Mouse (Mus musculus): ENCODE results near the gene Mlec.
"Not testable (repeated sequence)": the region's sequence is repeated elsewhere in the genome, so short reads cannot be mapped to it uniquely, and the experiment has no call there.

The Mlec gene

GRCm38 (mm10) chr5:115149675-115150459 lies 8.1 kb downstream of the Mlec start:
- no peak for DNase-seq

- DNase-seq, result not testable (repeated sequence)
Observed at GRCm38 (mm10) chr5:115148872-115149271, 9.1 kb downstream of the Mlec start.

- no peak for DNase-seq
Observed at GRCm38 (mm10) chr5:115148378-115148777, 9.6 kb downstream of the Mlec start.

GRCm38 (mm10) chr5:115147388-115147787 lies 10.6 kb downstream of the Mlec start:
- no peak for DNase-seq

GRCm38 (mm10) chr5:115146747-115147130 lies 11.2 kb downstream of the Mlec start:
- no peak for DNase-seq

GRCm38 (mm10) chr5:115145976-115146746 lies 11.8 kb downstream of the Mlec start:
- DNase-seq, result no peak

GRCm38 (mm10) chr5:115145253-115145968 lies 12.6 kb downstream of the Mlec start:
- no peak for DNase-seq

GRCm38 (mm10) chr5:115144471-115144870 lies 13.5 kb downstream of the Mlec start:
- no peak for DNase-seq

GRCm38 (mm10) chr5:115143552-115143951 lies 14.4 kb downstream of the Mlec start:
- peak; percentile 50 for DNase-seq

- no peak for DNase-seq
Observed at GRCm38 (mm10) chr5:115142166-115142697, 15.7 kb downstream of the Mlec start.

- DNase-seq, result no peak
Observed at GRCm38 (mm10) chr5:115140726-115141125, 17.3 kb downstream of the Mlec start.

GRCm38 (mm10) chr5:115139124-115139523 lies 18.9 kb downstream of the Mlec start:
- DNase-seq, result no peak

- peak; percentile 90 for DNase-seq
Observed at GRCm38 (mm10) chr5:115134234-115135165, 23.5 kb downstream of the Mlec start, which contains the start of gene Unc119b. Gene Unc119b, minus strand, starts transcription at chr5:115134975.

GRCm38 (mm10) chr5:115133358-115134066 lies 24.5 kb downstream of the Mlec start:
- no peak for DNase-seq

- no peak for DNase-seq
Observed at GRCm38 (mm10) chr5:115132465-115132864, 25.5 kb downstream of the Mlec start.

- DNase-seq, result no peak
Observed at GRCm38 (mm10) chr5:115129328-115129727, 28.7 kb downstream of the Mlec start.

- DNase-seq, result peak; percentile 58
Observed at GRCm38 (mm10) chr5:115127421-115128179, 30.4 kb downstream of the Mlec start.

- DNase-seq, result peak; percentile 45
Observed at GRCm38 (mm10) chr5:115126578-115127312, 31.2 kb downstream of the Mlec start.

- peak; percentile 90 for DNase-seq
Observed at GRCm38 (mm10) chr5:115125211-115125871, 32.6 kb downstream of the Mlec start.
